ENCODE assay signal across 20 mouse cellular contexts in genomic region chr1:35452441-35453107, GRCm38 (mm10).
DNase-seq lines count a peak whose midpoint lies in the region; ATAC-seq lines count a peak whose summit lies in the region.
"Had no signal": no experiment of that assay in that cellular context is flagged by ENCODE, and none has a peak within 500 bp of the region (broad histone marks: within the 10 kb centered on the region; RNA-seq: fewer than 3 reads in every experiment).

No protein-coding gene starts in this region.

- H3K4me1 ChIP-seq in hindbrain, embryonic 13.5 days (replicated peaks), result peaks cover 8% of the 10 kb centered on the region
- H3K4me1 ChIP-seq in hindbrain, embryonic 10.5 days (replicated peaks), result peaks cover 6% of the 10 kb centered on the region; the same call in 1 of the 2 replicates
- 0 out of 2 replicates have a peak, but pooled peaks cover 1% of the 10 kb centered on the region for H3K4me1 ChIP-seq in neural tube, embryonic 11.5 days (ENCODE audit: control insufficient read depth, insufficient read depth, low read length)
- peaks cover 5% of the 10 kb centered on the region; the same call in 1 of the 2 replicates for H3K4me1 ChIP-seq in neural tube, embryonic 12.5 days
- H3K4me1 ChIP-seq: embryonic facial prominence, embryonic 12.5 days; forebrain, embryonic 15.5 days; heart, embryonic 12.5 days; hindbrain, embryonic 15.5 days; intestine, embryonic 15.5 days had no signal

- ATAC-seq in hindbrain, embryonic 13.5 days (ENCODE audit: low FRiP score), result no peak
- no peak for ATAC-seq in neural tube, embryonic 11.5 days (ENCODE audit: insufficient read depth, low FRiP score, low TSS enrichment)
- ATAC-seq in neural tube, embryonic 12.5 days (ENCODE audit: low FRiP score, low read depth), result peak; percentile 33
- ATAC-seq: forebrain, embryonic 15.5 days; intestine, embryonic 15.5 days had no signal

- no peak overlapping the region for H3K9ac ChIP-seq in hindbrain, embryonic 13.5 days
- no peak overlapping the region for H3K9ac ChIP-seq in neural tube, embryonic 11.5 days (ENCODE audit: low read length)
- no peak overlapping the region for H3K9ac ChIP-seq in neural tube, embryonic 12.5 days
- H3K9ac ChIP-seq: embryonic facial prominence, embryonic 12.5 days; forebrain, embryonic 15.5 days; heart, embryonic 12.5 days; hindbrain, embryonic 15.5 days; intestine, embryonic 15.5 days had no signal

- WGBS in hindbrain, embryonic 13.5 days, result 78% methylated on average over 19 of the region's 19 CpGs
- 87% methylated on average over 19 of the region's 19 CpGs for WGBS in hindbrain, embryonic 10.5 days
- 77% methylated on average over 19 of the region's 19 CpGs for WGBS in neural tube, embryonic 11.5 days
- 74% methylated on average over 19 of the region's 19 CpGs for WGBS in neural tube, embryonic 12.5 days

- H3K36me3 ChIP-seq in hindbrain, embryonic 13.5 days, result no peaks in the 10 kb centered on the region
- no peaks in the 10 kb centered on the region for H3K36me3 ChIP-seq in hindbrain, embryonic 10.5 days
- H3K36me3 ChIP-seq in neural tube, embryonic 11.5 days (ENCODE audit: control insufficient read depth, insufficient read depth, low read length), result no peaks in the 10 kb centered on the region
- no peaks in the 10 kb centered on the region for H3K36me3 ChIP-seq in neural tube, embryonic 12.5 days
- H3K36me3 ChIP-seq: embryonic facial prominence, embryonic 12.5 days; forebrain, embryonic 15.5 days; heart, embryonic 12.5 days; hindbrain, embryonic 15.5 days; intestine, embryonic 15.5 days had no signal

- no peak for DNase-seq in hindbrain, embryonic 10.5 days (ENCODE audit: low spot score)
- peak; percentile 12 for DNase-seq in neural tube, embryonic 11.5 days (ENCODE audit: low spot score)
- no peak for DNase-seq in neural tube, embryonic 10.5 days (ENCODE audit: extremely low spot score, low spot score)
- DNase-seq in testis, postnatal 14 days (ENCODE audit: low spot score), result no peak
- DNase-seq in MN1 (ENCODE audit: low spot score), result no peak
- no peak for DNase-seq in thymus, adult 18-20 months
- DNase-seq: adrenal gland, postnatal 10 days; cerebellum, adult 11 months; cerebellum, adult 8-10 months; cerebellum, postnatal 14 days; embryo, embryonic 11 days; gastrocnemius, postnatal 10 days; heart, adult 2 months had no signal

- H3K27me3 ChIP-seq in hindbrain, embryonic 13.5 days, result no peaks in the 10 kb centered on the region
- no peaks in the 10 kb centered on the region for H3K27me3 ChIP-seq in hindbrain, embryonic 10.5 days (ENCODE audit: insufficient read depth, poor library complexity, severe bottlenecking)
- H3K27me3 ChIP-seq in neural tube, embryonic 11.5 days (ENCODE audit: control insufficient read depth, insufficient read depth, low read length), result no peaks in the 10 kb centered on the region
- H3K27me3 ChIP-seq in neural tube, embryonic 12.5 days (replicated peaks), result no peaks in the 10 kb centered on the region
- H3K27me3 ChIP-seq: embryonic facial prominence, embryonic 12.5 days; forebrain, embryonic 15.5 days; heart, embryonic 12.5 days; hindbrain, embryonic 15.5 days; intestine, embryonic 15.5 days had no signal

- H3K4me2 ChIP-seq in hindbrain, embryonic 13.5 days, result 0 out of 2 replicates have a peak overlapping the region, but pooled peaks have one; percentile 9
- no peak overlapping the region for H3K4me2 ChIP-seq in neural tube, embryonic 11.5 days (ENCODE audit: low read depth)
- 0 out of 2 replicates have a peak overlapping the region, but pooled peaks have one; percentile 12 for H3K4me2 ChIP-seq in neural tube, embryonic 12.5 days (replicated peaks)
- H3K4me2 ChIP-seq: embryonic facial prominence, embryonic 12.5 days; forebrain, embryonic 15.5 days; heart, embryonic 12.5 days; hindbrain, embryonic 15.5 days; intestine, embryonic 15.5 days had no signal

- no peak overlapping the region for H3K4me3 ChIP-seq in hindbrain, embryonic 13.5 days
- H3K4me3 ChIP-seq in hindbrain, embryonic 10.5 days, result no peak overlapping the region
- no peak overlapping the region for H3K4me3 ChIP-seq in neural tube, embryonic 11.5 days (ENCODE audit: low read depth, low read length)
- H3K4me3 ChIP-seq in neural tube, embryonic 12.5 days, result no peak overlapping the region
- H3K4me3 ChIP-seq: embryonic facial prominence, embryonic 12.5 days; forebrain, embryonic 15.5 days; heart, adult 2 months; heart, embryonic 12.5 days; hindbrain, embryonic 15.5 days; intestine, embryonic 15.5 days had no signal

- peak overlapping the region; percentile 4; the same call in 1 of the 2 replicates for H3K27ac ChIP-seq in hindbrain, embryonic 13.5 days
- no peak overlapping the region for H3K27ac ChIP-seq in hindbrain, embryonic 10.5 days
- no peak overlapping the region for H3K27ac ChIP-seq in neural tube, embryonic 11.5 days (ENCODE audit: low read depth, low read length)
- H3K27ac ChIP-seq in neural tube, embryonic 12.5 days, result no peak overlapping the region; the same call in 1 of the 2 replicates
- H3K27ac ChIP-seq: embryonic facial prominence, embryonic 12.5 days; forebrain, embryonic 15.5 days; heart, adult 2 months; hindbrain, embryonic 15.5 days; intestine, embryonic 15.5 days had no signal

- no peaks in the 10 kb centered on the region for H3K9me3 ChIP-seq in hindbrain, embryonic 13.5 days
- H3K9me3 ChIP-seq in hindbrain, embryonic 10.5 days, result no peaks in the 10 kb centered on the region
- H3K9me3 ChIP-seq in neural tube, embryonic 11.5 days (ENCODE audit: control insufficient read depth, low read length), result no peaks in the 10 kb centered on the region
- H3K9me3 ChIP-seq in neural tube, embryonic 12.5 days, result no peaks in the 10 kb centered on the region
- H3K9me3 ChIP-seq: embryonic facial prominence, embryonic 12.5 days; forebrain, embryonic 15.5 days; heart, embryonic 12.5 days; hindbrain, embryonic 15.5 days; intestine, embryonic 15.5 days had no signal
